Mouse (Mus musculus): ENCODE data around the gene Rbms3.

Rbms3 gene

GRCm38 (mm10) chr9:117452816-117453215 lies 176.9 kb downstream of the Rbms3 start:
- WGBS, result 70% methylated on average over 10 of the region's 10 CpGs

GRCm38 (mm10) chr9:117442611-117443010 lies 187.1 kb downstream of the Rbms3 start:
- 75% methylated on average over 7 of the region's 7 CpGs for WGBS

- 45% methylated on average over 2 of the region's 2 CpGs for WGBS
These were observed 193.9 kb downstream of the Rbms3 start for GRCm38 (mm10) chr9:117435856-117436255.

- WGBS, result 100% methylated on average over 2 of the region's 2 CpGs
These were observed 199.0 kb downstream of the Rbms3 start for GRCm38 (mm10) chr9:117430670-117431069.

- WGBS, result 89% methylated on average over 7 of the region's 7 CpGs
These were observed 200.3 kb downstream of the Rbms3 start for GRCm38 (mm10) chr9:117429217-117430105.

- WGBS, result 67% methylated on average over 5 of the region's 5 CpGs
These were observed 206.5 kb downstream of the Rbms3 start for GRCm38 (mm10) chr9:117423259-117423658.

- 77% methylated on average over 8 of the region's 8 CpGs for WGBS
These were observed 209.7 kb downstream of the Rbms3 start for GRCm38 (mm10) chr9:117419874-117420485.

- WGBS, result 60% methylated on average over 3 of the region's 3 CpGs
These were observed 216.5 kb downstream of the Rbms3 start for GRCm38 (mm10) chr9:117413181-117413580.

GRCm38 (mm10) chr9:117412584-117412983 lies 217.1 kb downstream of the Rbms3 start:
- WGBS, result 58% methylated on average over 2 of the region's 2 CpGs

GRCm38 (mm10) chr9:117404621-117405020 lies 225.1 kb downstream of the Rbms3 start:
- WGBS, result 74% methylated on average over 4 of the region's 4 CpGs

GRCm38 (mm10) chr9:117400262-117400671 lies 229.4 kb downstream of the Rbms3 start:
- WGBS, result 65% methylated on average over 7 of the region's 7 CpGs

GRCm38 (mm10) chr9:117396586-117396985 lies 233.1 kb downstream of the Rbms3 start:
- 96% methylated on average over 8 of the region's 8 CpGs for WGBS

GRCm38 (mm10) chr9:117393626-117394525 lies 235.8 kb downstream of the Rbms3 start:
- 57% methylated on average over 18 of the region's 18 CpGs for WGBS

- WGBS, result 63% methylated on average over 9 of the region's 9 CpGs
These were observed 241.7 kb downstream of the Rbms3 start for GRCm38 (mm10) chr9:117388024-117388423.

- WGBS, result 68% methylated on average over 5 of the region's 5 CpGs
These were observed 248.8 kb downstream of the Rbms3 start for GRCm38 (mm10) chr9:117380876-117381275.

- 35% methylated on average over 5 of the region's 5 CpGs for WGBS
These were observed 249.6 kb downstream of the Rbms3 start for GRCm38 (mm10) chr9:117380076-117380475.

- 69% methylated on average over 16 of the region's 16 CpGs for WGBS
These were observed 250.2 kb downstream of the Rbms3 start for GRCm38 (mm10) chr9:117379448-117379983.

- WGBS, result 80% methylated on average over 9 of the region's 9 CpGs
These were observed 251.4 kb downstream of the Rbms3 start for GRCm38 (mm10) chr9:117378131-117378890.

GRCm38 (mm10) chr9:117375776-117376175 lies 253.9 kb downstream of the Rbms3 start:
- WGBS, result 95% methylated on average over 3 of the region's 3 CpGs

- WGBS, result 53% methylated on average over 7 of the region's 7 CpGs
These were observed 256.5 kb downstream of the Rbms3 start for GRCm38 (mm10) chr9:117373164-117373741.

- WGBS, result 65% methylated on average over 5 of the region's 5 CpGs
These were observed 257.7 kb downstream of the Rbms3 start for GRCm38 (mm10) chr9:117371980-117372379.
